Mouse (Mus musculus) liver, adult 2 months (tissue): ENCODE measurements at regions not wholly inside any gene's neighbourhood (a gene's known extent, or its start where the extent isn't known, plus 50 kb on each side); places are given as distances from the start of the nearest gene placed in this dataset.

Source experiments
- DNase-seq: peaks from one replicate; pipeline ENCODE4 v3.0.0-alpha.2; 2011; ENCODE audit warnings: low read depth, low spot score; ENCODE audit errors: extremely low read depth
- H3K27ac ChIP-seq: fragments of 200-500 bp; replicated peaks from 2 replicates; pipeline ENCODE4 v1.5.1; 2012; ENCODE audit warnings: low read depth, mild to moderate bottlenecking, control low read depth, inconsistent platforms, low read length; ENCODE audit not compliant: insufficient read depth
- H3K27me3 ChIP-seq: fragments of 200-500 bp; 2 replicates; pipeline ENCODE4 v1.6.1; 2012; ENCODE audit warnings: mild to moderate bottlenecking, moderate library complexity, low read length, inconsistent platforms; ENCODE audit not compliant: control insufficient read depth, insufficient read depth
- H3K36me3 ChIP-seq: fragments of 200-500 bp; 2 replicates; pipeline ENCODE4 v1.6.1; 2012; ENCODE audit warnings: low read length, inconsistent platforms; ENCODE audit not compliant: control insufficient read depth, insufficient read depth
- H3K4me1 ChIP-seq: fragments of 200-500 bp; 2 replicates; pipeline ENCODE4 v1.6.1; 2011; ENCODE audit warnings: low read length; ENCODE audit not compliant: control insufficient read depth, insufficient read depth
- H3K4me3 ChIP-seq: fragments of 200-500 bp; 2 replicates; pipeline ENCODE4 v1.5.1; 2011; ENCODE audit warnings: low read depth, mild to moderate bottlenecking, control low read depth, low read length, moderate library complexity; ENCODE audit not compliant: insufficient read depth
- H3K79me2 ChIP-seq: fragments of 200-500 bp; 2 replicates; pipeline ENCODE4 v1.6.1; 2012; ENCODE audit warnings: inconsistent platforms, mild to moderate bottlenecking, low read length, moderate library complexity; ENCODE audit not compliant: control insufficient read depth, insufficient read depth
- H3K9ac ChIP-seq: fragments of 200-500 bp; 2 replicates; pipeline ENCODE4 v1.6.1; 2012; ENCODE audit warnings: low read depth, mild to moderate bottlenecking, control low read depth, inconsistent platforms, low read length
- CTCF ChIP-seq: fragments of 200-500 bp; IDR thresholded peaks from 2 replicates; pipeline ENCODE4 v1.5.1; 2011; ENCODE audit warnings: low read depth, low read length, control low read depth
- POLR2A ChIP-seq: fragments of 200-500 bp; IDR thresholded peaks from 2 replicates; pipeline ENCODE4 v1.6.1; 2011; ENCODE audit warnings: low read length, control low read depth; ENCODE audit not compliant: insufficient read depth; ENCODE audit errors: extremely low read depth
- WGBS: fragments of 180-500 bp; shearing (Covaris S2); methylation state at CpG from one replicate; pipeline ENCODE4 v1.1.7; 2018; 5-methylcytosine and 5-hydroxymethylcytosine counted together

DNA sequence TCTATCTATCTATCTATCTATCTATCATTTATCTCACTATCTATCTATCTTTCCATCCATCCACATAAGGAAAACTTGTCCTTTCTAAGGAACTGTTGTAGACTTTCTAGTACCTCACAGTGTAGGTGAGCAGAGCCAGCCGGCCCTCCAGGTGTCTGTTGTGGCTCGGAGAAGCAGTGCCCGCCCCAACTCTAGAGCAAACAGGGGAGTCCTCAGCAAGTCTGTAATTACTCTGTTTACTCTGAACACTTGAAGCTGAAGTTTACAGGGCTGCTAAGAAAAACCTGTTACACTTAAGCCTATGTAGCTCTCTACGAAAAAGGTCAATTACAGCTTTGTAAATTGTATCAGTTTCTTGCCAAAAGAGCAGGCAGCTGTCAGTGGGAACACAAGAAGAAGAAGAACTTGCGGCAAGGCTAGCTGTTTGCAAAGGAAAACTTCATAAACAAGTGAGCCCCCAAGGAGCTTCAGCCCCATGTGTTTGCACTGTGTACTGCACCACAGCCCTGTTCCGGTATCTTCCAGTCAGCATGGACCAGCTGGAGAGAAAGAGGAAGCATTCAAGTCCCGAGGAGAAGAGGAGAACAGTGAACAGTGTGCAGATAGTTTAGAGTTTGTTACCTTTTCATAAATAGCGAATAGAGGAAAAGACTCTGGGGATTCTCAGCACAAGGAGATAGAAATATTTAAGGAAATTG lies 122.2 kb upstream of the Marcks start:
- no peak overlapping the region for H3K9ac ChIP-seq
- TF ChIP-seq CTCF (peak; percentile 20; the same call in 1 of the 2 replicates), POLR2A (no peak)
- H3K79me2 ChIP-seq, result no peaks in the 10 kb centered on the region
- 0 out of 2 replicates have a peak, but pooled peaks cover 2% of the 10 kb centered on the region for H3K4me1 ChIP-seq
- peak; percentile 35 for DNase-seq
- 75% methylated on average over 8 of the region's 8 CpGs for WGBS
- no peak overlapping the region for H3K4me3 ChIP-seq
- H3K36me3 ChIP-seq, result no peaks in the 10 kb centered on the region
- H3K27ac ChIP-seq, result no peak overlapping the region
- no peaks in the 10 kb centered on the region; the same call in 1 of the 2 replicates for H3K27me3 ChIP-seq

DNA sequence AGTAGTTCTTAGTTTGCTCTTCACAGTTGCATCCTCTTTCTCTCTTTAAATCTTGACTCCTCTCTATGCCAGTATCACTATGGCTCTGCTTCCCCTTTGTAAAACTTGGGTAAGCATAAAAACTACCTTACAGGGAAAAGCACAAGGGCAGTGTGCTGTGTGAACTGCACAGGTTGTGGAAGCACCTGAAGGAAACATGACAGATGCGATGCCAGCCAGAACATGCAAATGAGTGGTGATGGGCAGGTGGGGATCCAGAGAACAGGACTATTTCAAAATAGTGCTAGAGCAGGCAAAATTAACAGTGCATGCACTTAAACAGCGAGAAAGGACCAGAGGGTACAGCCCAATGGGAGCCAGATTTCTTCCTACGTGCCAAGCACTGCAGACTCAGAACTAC lies 120.5 kb upstream of the Marcks start:
- no peak overlapping the region for H3K27ac ChIP-seq
- TF ChIP-seq POLR2A (no peak), CTCF (no peak)
- no peaks in the 10 kb centered on the region for H3K79me2 ChIP-seq
- DNase-seq, result no peak
- H3K4me3 ChIP-seq, result no peak overlapping the region
- no peaks in the 10 kb centered on the region for H3K36me3 ChIP-seq
- H3K9ac ChIP-seq, result no peak overlapping the region
- H3K27me3 ChIP-seq, result peaks cover 2% of the 10 kb centered on the region; the same call in 1 of the 2 replicates
- 93% methylated on average over 3 of the region's 3 CpGs for WGBS
- 0 out of 2 replicates have a peak, but pooled peaks cover 2% of the 10 kb centered on the region for H3K4me1 ChIP-seq

DNA sequence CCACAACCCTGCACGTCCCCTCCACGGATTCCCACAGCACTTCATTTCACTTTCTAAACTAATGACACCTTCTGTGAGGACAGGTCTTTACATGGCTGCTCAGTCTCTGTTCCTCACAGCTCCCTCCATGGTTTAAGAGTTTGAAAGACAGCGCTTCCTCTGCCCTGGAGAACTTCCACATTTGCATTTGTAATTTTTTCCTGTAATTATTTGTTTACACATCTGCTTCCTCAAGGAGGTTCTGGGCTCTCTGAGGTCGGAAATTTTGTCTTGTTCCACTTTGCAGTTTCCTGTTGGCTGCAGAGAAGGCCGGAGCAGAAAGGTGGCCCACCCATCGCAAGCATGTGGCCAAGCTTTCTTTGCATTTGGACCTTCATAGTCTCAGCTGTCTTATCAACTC lies 118.8 kb upstream of the Marcks start:
- no peaks in the 10 kb centered on the region for H3K79me2 ChIP-seq
- WGBS, result 70% methylated on average over 6 of the region's 6 CpGs
- TF ChIP-seq CTCF (no peak), POLR2A (no peak)
- H3K4me1 ChIP-seq, result 0 out of 2 replicates have a peak, but pooled peaks cover 2% of the 10 kb centered on the region
- peak; percentile 38 for DNase-seq
- no peak overlapping the region for H3K4me3 ChIP-seq
- no peaks in the 10 kb centered on the region for H3K36me3 ChIP-seq
- no peak overlapping the region for H3K27ac ChIP-seq
- H3K9ac ChIP-seq, result no peak overlapping the region
- H3K27me3 ChIP-seq, result peaks cover 2% of the 10 kb centered on the region; the same call in 1 of the 2 replicates

- 0 out of 2 replicates have a peak, but pooled peaks cover 3% of the 10 kb centered on the region for H3K27me3 ChIP-seq
- no peak for TF ChIP-seq CTCF
- no peak for TF ChIP-seq POLR2A
- no peak overlapping the region for H3K9ac ChIP-seq
- 96% methylated on average over 6 of the region's 6 CpGs for WGBS
- no peaks in the 10 kb centered on the region for H3K4me1 ChIP-seq
- no peaks in the 10 kb centered on the region for H3K79me2 ChIP-seq
- H3K27ac ChIP-seq, result no peak overlapping the region
- DNase-seq, result no peak
- no peaks in the 10 kb centered on the region for H3K36me3 ChIP-seq
- no peak overlapping the region for H3K4me3 ChIP-seq
Observed at GRCm38 (mm10) chr10:37250934-37251521, 112.3 kb upstream of the Marcks start.

DNA sequence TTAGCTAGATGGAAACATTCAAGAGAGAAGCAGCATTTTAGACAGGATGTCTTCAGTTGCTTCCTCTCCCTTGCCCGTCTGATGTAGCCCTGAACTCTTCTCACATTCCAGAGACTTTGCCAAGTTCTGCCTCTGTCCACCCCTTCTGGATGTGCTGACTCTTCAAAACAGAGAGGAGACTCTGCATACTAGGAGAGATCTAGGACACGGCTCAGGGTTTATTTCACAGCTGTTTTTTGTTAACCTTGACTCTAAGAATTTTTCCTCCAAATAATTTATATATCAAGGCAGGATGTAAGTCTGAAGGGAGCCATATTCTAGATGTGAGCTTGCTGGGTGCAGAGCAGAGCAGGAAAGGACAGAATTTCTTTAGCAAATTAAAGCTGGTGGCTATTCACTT lies 111.4 kb upstream of the Marcks start:
- H3K36me3 ChIP-seq, result no peaks in the 10 kb centered on the region
- peak; percentile 40 for DNase-seq
- H3K27me3 ChIP-seq, result 0 out of 2 replicates have a peak, but pooled peaks cover 2% of the 10 kb centered on the region
- TF ChIP-seq POLR2A, result no peak
- TF ChIP-seq CTCF, result no peak
- no peaks in the 10 kb centered on the region for H3K79me2 ChIP-seq
- no peak overlapping the region for H3K4me3 ChIP-seq
- 13% methylated on average over 2 of the region's 2 CpGs for WGBS
- no peak overlapping the region for H3K9ac ChIP-seq
- H3K27ac ChIP-seq, result no peak overlapping the region
- no peaks in the 10 kb centered on the region for H3K4me1 ChIP-seq

- H3K79me2 ChIP-seq, result no peaks in the 10 kb centered on the region
- no peak for DNase-seq
- WGBS, result 90% methylated on average over 4 of the region's 4 CpGs
- H3K4me1 ChIP-seq, result no peaks in the 10 kb centered on the region
- TF ChIP-seq CTCF (no peak), POLR2A (no peak)
- H3K4me3 ChIP-seq, result no peak overlapping the region
- no peaks in the 10 kb centered on the region for H3K36me3 ChIP-seq
- no peak overlapping the region for H3K9ac ChIP-seq
- no peak overlapping the region for H3K27ac ChIP-seq
- peaks cover 2% of the 10 kb centered on the region; the same call in 1 of the 2 replicates for H3K27me3 ChIP-seq
Observed at GRCm38 (mm10) chr10:37249511-37249910, 110.8 kb upstream of the Marcks start.
